Mouse (Mus musculus) ovary, postnatal 36 days (tissue): ENCODE measurements around the gene Igsf6.
"Not testable (repeated sequence)": the region's sequence is repeated elsewhere in the genome, so short reads cannot be mapped to it uniquely, and the experiment has no call there.

ENCODE experiments used
- DNase-seq: peaks from one replicate; pipeline ENCODE4 v3.0.0; 2022; ENCODE audit warnings: low spot score, mixed read lengths

Gene Igsf6

DNA sequence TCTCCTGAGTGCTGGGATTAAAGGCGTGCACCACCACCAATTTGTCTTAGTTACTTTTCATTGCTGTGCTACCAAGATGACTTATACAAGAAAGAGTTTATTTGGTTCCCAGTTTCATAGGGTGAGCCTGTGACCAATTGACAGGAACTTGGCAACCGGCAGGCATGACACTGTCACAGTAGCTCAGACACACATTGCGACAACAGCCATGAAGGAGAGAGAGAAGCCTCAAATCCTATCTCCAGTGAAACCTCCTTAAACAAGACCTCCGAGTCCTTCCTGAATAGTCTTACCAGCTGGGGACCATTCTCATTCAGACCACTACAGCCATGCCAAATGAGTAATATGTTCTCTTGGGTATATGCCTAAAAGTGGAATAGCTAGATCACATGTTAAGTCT is 21.3 kb downstream of the Igsf6 start:
- no peak for DNase-seq

DNA sequence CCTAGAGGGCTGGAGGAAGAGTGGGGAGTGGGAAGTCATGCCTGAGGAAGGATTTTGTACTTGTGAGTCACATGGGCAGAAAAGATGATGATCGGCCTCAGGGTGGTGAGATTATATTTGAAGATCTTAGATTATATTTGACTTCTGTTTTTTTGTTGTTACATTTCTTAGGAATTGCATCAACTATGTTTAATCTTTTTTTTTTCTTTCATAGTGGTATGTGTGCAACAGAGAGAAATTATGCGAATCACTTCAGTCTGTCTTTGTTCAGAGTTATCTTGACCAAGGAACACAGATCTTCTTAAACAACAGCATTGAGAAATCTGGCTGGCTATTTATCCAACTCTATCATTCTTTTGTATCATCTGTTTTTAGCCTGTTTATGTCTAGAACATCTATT is 26.7 kb downstream of the Igsf6 start:
- no peak for DNase-seq

DNA sequence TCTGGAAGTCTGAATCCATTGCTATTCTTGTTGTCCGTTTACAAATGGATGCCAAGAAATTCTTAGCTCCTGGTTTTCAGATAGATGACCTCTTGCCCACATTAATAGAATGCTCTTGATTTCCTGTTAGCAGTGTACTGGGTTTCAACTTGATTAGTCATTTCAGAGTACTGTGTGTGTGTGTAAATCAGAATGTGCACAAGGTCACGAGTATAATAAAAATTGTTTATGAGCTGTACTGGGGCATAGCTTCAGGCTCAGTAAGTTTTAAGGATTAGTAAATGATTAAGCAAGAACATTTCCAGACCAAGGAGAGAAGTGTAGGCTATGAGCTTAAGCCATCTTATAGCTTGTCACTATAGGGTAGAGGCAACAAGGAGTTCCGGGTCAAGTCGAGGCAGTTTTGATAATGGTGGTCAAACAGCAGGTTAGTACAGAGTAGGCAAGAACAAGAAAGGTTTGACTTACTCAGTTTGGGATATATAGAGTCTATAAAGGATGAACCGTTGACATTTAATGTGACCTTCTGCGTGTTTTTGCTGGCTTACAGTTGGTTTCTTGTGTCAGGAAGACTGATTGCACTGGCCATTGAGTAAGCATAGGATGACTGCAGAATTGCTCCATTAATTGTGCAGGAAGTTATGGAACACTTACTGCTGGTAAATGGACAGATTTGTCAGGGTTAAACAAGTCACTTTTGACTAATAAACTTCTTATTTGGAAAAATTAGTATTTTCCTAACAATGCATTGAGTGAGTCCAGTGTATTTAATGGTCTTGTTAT is 28.5 kb downstream of the Igsf6 start:
- no peak for DNase-seq

DNA sequence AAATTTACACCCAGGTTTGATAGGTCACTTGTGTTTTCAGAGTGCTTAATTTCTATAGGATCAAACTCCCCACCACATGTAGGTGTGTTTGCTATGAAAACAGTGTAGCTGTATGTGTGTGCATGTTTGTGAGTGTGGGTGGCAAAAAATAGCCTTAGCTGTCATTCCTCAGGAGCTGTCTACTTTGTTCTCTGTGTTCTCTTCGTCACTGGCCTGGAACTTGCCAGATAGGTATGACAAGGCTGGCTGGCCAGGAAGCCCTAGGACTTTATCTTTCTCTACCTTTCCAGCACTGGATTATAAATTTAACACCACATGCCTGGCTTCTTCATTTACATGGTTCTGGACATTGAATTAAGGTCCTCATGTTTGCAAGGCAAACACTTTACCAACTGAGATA is 30.1 kb downstream of the Igsf6 start:
- DNase-seq, result no peak

DNA sequence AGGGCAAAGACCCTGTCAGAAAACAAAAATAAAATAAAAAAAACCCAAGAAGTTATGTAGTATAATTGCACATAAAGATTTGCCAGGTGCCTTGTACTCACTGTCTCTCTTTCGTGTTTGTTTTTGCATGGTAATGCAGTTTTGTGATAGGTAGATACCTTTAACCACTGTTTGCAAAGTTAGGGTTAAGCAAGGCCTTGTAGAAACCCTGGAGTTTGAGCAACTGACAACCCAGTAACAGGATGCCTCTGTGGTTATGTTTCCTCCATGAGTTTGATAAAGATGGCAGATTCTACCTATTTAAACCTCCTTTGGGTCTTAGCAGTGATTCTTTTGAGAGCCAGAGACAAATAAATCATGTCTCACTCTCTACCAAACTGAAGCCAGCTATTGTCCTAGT is 30.9 kb downstream of the Igsf6 start:
- no peak for DNase-seq

DNA sequence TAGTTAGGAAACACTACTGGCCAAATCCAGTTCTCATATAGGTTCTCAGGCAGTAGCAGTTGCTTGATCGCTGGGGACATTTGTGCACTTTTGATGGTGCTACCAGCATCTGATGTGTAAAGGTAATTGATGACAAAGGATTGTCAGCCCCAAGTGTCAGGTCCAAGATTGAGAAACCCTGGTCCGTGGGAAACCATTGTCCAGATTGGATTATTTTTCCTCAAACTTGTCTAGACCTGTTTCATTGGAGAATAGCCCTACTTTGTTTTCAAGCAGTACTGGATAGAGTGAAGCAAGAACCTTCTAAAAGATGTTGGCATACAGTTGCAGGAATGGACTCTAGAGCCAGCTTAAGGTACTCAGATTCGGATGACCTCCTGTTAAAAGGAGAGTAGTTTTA is 31.4 kb downstream of the Igsf6 start:
- DNase-seq, result no peak

DNA sequence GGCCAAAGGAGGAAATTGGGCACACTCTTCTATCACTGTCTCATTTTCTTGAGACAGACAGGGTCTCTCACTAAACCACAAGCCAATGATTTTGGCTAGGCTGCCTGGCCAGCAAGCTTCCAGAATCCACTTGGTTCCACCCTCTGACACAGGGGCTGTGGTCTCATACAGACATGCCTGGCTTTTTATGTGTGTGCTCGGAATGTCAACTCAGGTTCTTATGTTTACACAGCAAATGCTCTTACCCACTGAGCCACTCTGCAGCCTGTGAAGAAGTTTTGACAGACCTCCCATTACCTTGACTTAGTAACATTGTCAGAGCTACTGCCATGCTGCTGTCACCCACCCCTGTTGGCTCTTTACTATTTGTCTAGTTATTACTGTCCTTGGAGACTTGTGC is 32.4 kb downstream of the Igsf6 start:
- DNase-seq, result no peak

DNA sequence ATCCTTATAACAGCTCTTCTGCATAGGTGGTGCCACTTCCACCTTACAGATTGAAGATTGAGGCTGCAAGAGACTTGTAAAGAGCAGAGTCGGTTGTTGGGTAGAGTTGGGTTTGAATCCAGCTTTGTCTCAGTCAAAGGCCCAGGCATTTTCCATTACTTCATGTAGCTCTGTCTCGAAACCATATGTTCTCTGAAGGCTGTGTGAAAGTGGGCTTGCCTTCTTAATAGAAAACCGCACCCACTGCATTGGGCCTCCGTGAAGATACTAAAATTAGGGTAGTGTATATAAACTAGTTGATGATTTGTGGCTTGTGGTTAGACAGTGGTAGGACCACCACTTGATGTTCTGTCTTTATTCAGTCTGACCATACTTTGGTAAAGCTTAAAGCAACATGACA is 33.8 kb downstream of the Igsf6 start:
- no peak for DNase-seq

DNA sequence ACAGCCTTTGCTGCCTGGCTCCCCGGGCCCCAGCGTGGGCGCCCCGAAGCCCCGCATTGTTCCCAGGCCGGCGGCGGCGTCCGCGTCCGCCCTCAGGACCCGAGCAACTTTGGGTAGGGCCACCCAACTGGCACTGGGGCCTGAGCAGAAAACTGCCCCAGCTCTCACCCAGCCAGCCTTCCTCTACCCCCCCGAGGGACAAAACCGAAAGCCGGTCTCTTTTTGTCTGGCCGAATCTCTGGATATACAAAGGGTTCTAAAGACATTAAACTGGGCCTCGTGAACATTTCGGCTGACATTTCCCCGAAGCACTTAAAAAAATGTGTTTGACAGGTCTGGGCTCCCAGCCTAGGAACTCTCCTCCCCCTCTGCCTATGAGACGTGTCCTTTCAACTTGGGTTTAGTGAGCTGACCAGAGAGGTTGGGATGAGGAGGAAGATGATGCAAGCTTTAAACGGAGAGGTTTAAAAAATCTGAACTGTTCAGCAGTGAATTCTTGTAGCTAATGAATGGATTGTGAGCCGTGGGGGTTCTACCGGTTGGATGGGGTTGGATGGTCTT is 39.1 kb downstream of the Igsf6 start:
- DNase-seq, result no peak

DNA sequence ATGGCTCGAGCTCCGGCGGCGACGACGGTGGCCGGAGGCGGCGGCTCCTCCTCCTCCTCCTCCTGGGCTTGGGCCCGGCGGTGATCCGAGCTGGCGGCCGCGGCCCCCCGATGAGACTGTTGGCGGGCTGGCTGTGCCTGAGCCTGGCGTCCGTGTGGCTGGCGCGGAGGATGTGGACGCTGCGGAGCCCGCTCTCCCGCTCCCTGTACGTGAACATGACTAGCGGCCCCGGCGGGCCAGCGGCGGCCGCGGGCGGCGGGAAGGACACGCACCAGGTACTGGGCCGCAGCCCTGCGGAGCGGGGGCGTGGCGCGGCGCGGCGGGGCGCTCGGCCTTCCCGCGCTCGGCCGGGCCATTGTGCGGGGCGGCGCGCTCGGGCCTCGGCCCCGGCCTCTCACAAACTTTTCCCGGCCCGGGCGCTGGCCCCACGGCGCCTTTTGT is 39.7 kb downstream of the Igsf6 start:
- no peak for DNase-seq

DNA sequence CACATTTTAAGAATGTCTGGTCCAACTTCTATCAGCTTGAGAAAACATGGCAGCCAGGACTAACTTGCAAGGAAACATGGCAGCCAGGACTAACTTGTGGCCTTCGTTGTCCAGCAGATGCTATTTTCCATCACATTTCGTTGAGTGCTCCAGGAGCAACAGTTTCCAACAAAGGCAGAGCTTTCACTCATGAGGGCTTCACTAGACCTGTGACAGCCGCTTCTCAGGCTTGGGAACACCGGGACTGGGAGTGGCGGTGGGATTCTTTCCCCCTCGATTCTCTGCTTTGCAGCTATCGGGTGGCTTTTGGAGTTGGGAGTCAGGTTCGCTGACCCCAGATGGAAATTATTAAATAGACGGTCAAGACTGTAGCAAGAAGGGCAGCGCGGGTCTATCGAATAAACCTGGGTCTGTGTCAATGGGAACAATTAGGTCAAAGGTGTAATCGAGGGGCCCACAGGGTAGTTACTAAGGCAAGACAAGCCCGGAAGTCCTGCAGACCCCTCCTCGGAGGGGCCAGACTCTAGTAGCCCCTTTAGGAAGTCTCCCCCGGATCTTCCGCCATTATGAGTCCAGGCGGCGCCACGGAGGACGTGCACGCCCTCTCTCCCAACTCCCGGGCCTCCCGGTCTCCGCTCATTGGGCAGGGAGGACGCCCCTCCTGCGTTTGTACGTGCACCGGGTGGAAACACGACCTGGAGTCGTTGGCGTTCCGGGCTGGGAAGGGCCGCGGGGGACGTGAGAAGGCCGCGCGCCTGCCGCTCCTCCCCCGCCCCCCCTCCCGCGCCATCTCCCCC is 40.3 kb downstream of the Igsf6 start, which contains the start of gene Mettl9:
Gene Mettl9, plus strand, starts transcription at position 590 of the 797 bp plus-strand sequence.
- peak; percentile 94 for DNase-seq

DNA sequence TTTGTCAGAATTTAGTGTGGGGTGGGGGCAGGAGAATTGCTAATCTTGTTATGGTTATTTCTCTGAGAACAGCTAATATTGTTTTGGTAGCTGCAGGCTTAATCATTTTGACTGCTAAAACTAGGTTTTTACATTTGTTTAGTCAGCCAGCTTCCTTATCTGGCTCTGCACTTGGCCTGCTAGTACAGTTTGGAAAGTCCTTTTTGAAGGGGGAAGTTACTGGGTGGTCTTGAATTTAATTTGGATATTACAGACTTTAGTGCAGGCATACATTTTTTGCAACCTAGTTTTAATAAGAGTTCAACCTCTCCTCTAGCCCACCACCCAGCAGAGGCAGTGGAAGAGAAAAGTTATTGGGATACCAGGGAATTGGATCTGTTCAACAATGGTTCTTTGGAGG is 44.4 kb downstream of the Igsf6 start:
- DNase-seq, result not testable (repeated sequence)

DNA sequence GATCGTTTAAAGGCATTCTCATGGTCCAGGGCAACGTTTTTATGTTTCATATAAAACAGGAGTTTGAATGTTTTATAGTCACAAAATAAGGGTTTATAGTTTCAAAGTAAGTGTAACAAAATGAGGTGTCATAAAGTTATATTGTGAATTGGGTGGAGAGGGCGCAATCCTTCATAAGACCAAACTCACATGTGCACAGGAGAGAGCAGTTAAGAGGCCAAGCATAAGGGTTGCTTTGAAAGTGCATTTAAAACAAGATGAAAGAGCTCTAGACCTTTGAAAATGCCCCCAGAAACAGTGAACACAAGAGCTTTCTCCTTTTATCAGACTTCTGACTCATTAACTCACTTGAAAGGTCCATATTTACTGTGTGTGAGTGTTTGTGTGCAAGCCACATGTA is 48.1 kb downstream of the Igsf6 start:
- DNase-seq, result no peak

DNA sequence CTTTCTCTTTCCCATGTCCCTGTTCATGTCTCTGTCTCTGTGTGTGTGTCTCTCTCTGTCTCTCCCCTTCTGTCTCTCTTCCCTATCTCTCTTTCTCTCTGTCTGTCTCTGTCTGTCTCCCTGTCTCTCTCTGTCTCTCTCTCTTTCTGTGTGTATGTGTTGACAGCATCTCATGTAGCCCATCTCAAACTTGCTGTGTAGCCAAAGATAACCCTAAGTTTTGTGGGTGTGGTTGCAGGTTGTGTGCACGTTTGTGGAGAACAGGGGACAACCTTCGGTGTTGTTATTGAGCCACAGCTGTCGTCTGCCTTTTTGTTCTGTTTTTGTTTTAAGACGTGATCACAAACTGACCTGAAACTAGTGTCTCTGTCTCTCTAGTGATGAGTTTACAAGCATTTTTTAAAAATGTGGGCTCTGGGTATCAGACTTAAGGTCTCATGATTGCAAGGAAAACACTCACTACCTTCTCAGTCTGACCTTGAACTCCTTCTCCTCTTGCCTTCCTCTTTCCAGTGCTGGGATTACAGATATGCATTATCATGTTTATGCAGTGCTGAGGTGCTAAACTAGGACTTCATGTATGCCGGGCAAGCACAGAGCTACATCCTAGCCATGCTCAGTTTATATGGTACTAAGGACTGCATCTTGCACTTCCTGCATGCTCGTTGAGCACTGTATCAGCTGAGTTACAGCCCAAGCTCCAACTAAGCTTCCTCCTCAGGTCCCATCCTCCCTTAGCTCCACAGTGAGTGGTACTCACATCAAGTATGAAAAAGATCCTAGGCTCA is 49.0 kb downstream of the Igsf6 start:
- no peak for DNase-seq

DNA sequence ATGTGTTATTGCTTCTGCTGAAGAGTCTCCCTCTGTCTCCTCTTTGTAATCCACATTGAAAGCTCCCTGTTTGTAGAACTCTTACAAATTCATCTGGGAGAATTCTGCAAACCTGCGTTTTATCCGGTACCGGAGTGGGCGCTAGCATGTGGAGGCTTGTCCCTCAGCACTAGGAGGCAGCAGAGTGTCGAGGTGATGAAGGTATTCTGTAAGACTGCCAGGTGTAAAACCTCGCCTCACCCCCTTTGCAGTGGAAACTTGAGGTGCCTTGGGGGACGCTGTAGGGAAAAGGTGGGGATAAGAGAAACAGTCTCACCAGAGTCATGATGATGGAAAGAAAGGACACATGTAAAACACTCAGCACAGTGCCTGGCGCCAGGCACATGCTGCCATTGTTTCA is 54.1 kb downstream of the Igsf6 start:
- DNase-seq, result no peak

DNA sequence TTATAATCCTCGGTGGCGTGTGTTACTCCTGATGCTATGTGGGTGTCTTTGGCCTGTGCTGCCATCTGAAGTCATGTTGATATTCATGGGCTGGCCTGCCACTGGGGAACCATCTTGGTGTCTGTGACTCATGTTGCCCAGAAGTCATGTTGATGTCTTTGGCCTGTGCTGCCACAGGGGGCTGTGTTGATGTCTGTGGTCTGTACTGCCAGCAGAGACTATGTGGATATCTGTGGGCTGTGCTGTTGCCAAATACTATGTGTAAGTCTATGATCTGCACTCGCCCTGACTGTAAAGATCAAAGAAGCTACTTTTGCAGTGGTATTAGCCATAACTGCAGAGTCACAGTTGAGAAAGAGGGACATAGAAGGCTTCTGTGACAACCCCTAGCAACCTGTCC is 55.6 kb downstream of the Igsf6 start:
- DNase-seq, result no peak

DNA sequence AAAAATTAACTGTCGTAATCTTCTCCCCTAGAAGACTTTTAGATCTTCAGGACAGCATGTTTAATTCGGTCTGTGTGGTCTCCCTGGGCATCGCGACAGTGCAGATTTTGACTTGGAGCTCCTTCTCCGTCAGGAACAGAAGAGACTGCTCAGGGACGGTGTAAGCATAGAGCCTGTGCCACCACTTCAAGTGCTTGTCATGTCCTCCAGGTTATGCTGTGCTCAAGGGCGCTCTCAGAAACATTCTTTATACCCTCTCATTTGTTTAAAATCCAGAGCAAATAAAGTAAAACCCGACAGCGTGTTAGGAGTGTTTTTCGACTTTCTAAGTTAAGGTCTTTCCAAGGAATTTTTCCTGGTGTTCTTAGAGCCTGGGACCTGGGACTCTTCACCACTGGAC is 59.9 kb downstream of the Igsf6 start:
- no peak for DNase-seq
